Mouse (Mus musculus) left cerebral cortex, postnatal 14 days (tissue): ENCODE results near the gene Pkhd1. TPM values are rescaled to one million over a fixed set of nuclear protein-coding genes. Genes with fewer than 3 reads are reported as not detected.

Source experiments
- DNase-seq, 2 experiments: peaks; one replicate each; pipeline ENCODE4 v3.0.0; 2021 to 2022; ENCODE audit warnings: low spot score in 2 of 2, mixed read lengths in 1 of 2
- intact Hi-C: fragments of 180-260 bp; cut with DNase I; formaldehyde crosslinking; loops from one replicate; pipeline ENCODE4 v1.15.1; 2025
- total RNA-seq, 2 experiments: library from RNA; stranded (reverse); gene quantifications; 2 replicates each; pipeline ENCODE4 v1.2.3; 2021

Gene Pkhd1
- total RNA-seq, 2 experiments from 2014 or later, result 0.09 to 0.11 TPM

DNA sequence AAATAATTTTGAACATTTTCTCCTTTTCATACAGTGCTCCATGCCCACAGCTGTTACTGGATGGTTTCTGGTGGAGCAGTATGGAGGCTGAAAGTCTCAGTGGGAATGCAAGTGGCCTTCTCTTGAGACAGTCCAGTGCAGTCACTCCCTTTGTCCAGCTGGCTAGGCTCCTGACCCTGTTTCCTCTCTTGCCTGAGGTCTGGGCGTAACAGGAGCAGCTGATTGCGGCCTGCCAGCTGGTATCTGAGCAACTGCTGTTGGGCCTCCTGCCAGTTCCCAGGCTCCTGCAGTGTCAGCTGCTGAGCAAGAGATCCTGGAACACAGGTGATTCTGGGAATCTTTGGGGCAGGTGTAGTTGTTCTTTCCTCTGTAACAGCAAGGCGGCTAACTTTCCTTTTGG is 559.6 kb downstream of the Pkhd1 start:
- DNase-seq, result peak; percentile 3 to 8
- intact Hi-C loops, result no loop called here

DNA sequence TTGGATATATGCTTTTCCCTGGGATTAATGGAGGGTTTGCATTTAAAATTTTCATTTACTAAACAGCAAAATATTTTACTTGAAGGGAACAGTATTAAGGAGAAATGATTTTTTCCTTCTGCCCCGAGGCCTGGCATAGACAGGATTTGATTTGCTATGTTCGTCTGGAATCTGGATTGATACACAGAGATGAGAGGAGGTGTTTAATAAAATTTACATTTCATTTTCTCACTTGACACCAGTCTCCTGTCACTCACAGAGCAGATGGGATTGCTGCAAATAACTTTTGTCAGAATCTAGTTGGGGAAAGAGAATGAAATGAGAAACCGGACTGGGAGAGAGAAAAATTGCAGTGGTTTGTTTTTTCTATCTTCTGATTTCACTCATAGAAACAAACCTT is 578.5 kb downstream of the Pkhd1 start:
- intact Hi-C loops, result no loop called here
- DNase-seq, result no peak

DNA sequence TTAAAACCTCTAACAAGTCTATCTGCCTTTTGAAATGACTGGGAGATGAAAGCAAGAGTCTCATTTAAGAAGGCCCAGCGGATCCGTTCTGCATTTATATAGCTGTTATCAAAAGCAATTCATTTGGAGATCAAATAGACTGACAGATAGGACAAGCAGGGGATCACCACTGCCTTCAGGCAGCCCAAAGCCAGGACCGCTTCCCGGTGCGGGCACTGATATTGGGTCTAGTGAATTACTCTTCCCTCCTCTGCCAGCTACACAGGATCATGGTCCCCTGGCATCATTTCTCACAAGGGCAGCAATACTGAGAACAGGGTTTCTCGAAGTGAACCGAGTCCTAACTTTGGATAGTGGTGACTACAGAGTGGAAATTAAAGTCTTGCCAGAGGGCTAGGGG is 582.6 kb downstream of the Pkhd1 start:
- intact Hi-C loops, result no loop called here
- no peak for DNase-seq

DNA sequence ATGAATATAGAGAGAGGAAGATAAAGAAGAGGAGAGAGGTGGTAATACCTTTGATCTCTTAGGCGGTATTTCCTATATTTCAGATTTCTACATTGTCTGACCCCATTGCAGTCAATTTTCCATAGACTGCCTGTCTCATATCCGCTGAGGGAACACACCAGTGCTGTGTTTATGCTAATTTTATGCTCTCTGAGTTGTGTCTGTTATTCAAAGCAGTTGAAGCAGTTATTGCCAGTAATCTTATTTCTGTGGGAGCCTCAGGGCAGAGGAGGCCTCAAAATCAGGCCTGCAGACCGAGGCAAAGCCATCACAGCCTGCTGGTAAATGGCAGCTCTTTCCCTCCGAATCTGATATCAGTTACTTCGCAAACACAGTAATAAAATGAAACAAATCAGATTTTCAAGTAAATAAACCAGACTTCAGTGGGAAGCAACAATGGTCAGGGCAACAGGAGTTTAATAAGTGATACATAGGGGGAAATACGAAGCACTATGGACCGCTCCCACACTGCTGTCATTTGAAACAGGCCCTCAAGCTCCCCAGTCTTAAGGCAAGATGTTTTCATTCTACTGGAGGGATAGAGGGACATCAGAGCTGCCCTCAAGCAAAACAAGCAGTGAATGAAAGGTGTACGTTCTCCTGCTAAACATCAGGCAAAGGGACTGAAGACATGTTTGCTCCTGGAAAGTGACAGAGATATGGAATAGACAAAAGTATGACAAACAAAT is 599.5 kb downstream of the Pkhd1 start:
- intact Hi-C loops, result no loop called here
- no peak for DNase-seq

DNA sequence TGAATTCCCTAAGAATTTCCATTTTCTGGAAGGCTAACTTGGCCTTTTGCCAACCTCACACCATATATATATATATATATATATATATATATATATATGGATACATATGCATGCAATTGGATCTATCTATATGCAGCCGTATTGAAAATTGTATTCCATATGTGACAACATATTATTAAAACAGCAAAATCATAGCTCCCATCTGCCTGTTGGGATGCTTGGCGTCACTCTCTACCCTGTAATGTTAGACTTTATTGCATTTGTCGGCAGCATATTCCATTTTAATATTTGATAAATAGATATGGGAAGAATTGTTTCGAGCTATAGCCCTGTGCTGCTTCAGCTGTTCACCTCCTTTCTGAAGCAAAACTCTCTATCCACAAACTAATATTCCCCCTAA is 600.2 kb downstream of the Pkhd1 start:
- no peak for DNase-seq
- intact Hi-C loops, result no loop called here

Other genes starting within 250 kb of the Pkhd1 start
- not detected for gene Il17a, start 112.8 kb upstream of the Pkhd1 start, total RNA-seq
- not detected for gene Il17f, start 172.6 kb upstream of the Pkhd1 start, total RNA-seq
- gene Mcm3, start 202.2 kb upstream of the Pkhd1 start, total RNA-seq, result 1 to 10 TPM; 2.5 to 2.7 TPM